Mouse (Mus musculus) B cell, adult 67 days (primary cell): ENCODE data around the gene Ak5. TPM values are rescaled to one million over a fixed set of nuclear protein-coding genes. Genes with fewer than 3 reads are reported as not detected.

ENCODE experiments used
- total RNA-seq, 2 experiments: library from RNA; stranded (reverse); gene quantifications; 4 replicates each; pipeline ENCODE4 v1.2.4; 2023

Ak5 gene
- not detected for total RNA-seq

DNA sequence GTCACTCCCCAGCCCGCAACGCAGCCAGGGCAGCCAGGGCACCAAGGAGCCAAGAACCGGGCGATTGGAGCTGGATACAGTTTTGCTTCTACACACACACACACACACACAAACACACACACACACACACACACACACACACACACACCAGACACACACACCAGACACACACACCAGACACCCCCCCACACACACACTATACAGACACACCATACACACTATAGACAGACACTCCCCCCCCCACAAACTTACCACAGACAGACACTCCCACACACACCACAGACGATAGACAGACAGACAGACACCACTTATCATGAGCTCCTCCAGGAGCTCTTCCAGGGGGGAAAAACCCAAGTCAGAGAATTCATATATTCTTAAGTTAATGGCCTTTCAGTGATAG is at the start of gene Ak5:
Gene Ak5 (minus strand): TSS at position 122 of the 400 bp plus-strand sequence.

DNA sequence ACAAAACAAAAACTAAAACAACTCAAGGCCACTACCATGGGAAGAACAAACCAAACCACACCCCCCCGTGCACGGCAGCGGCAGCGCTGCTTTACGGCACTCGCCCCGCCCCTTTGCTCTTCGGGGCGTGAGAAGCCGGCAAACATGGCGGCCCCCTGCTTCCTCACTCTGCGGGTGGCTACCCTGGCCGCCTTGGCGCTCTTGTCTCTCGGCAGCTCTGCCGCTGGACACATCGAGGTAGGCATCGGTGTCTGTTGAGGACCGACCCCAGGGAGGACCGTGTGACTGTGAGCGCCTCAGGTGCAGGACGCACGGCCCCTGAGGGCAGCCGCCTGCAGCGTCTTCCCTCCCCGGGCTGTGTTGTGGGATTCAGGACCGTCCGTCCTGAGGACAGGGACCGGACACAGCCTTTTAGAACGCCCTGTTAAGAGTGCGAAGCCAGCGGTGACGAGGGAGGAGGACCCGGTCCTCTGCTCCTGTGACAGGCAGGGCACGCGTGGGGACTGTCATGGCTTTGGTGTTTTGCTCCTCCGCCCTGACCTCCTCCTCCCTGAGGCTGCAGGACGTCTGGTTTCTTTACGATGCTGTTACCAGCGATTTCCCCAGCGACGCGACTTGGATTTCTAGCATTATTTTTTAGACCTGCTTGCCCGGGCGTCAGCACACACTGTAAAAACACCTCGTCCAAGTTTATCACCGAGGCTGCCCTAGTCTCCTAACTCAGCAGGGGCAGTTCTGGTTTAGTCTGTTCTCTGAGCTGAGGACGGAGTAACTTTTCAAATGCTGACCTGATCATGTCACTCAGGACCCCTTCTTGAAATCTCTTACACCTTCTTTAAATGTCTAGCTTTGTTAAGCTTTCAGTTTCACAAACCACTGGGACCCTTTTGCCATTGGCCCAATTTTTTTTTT is 46.1 kb upstream of the Ak5 start, which contains the start of gene Pigk:
Gene Pigk (plus strand): TSS at position 110 of the 912 bp plus-strand sequence.

Other genes with a start within 250 kb of the Ak5 start
- gene Pigk, start 45.7 kb upstream of the Ak5 start, total RNA-seq, result 10 to 100 TPM; 25.3 to 31.9 TPM